Mouse (Mus musculus): Measurements from ENCODE around the gene Rbpms2. TPM values are rescaled to one million over a fixed set of nuclear protein-coding genes. Genes with fewer than 3 reads are reported as not detected.

Rbpms2 gene
- polyA plus RNA-seq, 1 experiment from 2014 or later = 16.4 TPM

- H3K4me2 ChIP-seq = no peak overlapping the region
- H3K9me3 ChIP-seq = no peaks in the 10 kb centered on the region; the same call in 1 of the 2 replicates
- H3K27ac ChIP-seq = no peak overlapping the region
- H3K36me3 ChIP-seq = no peaks in the 10 kb centered on the region
- no peak overlapping the region for H3K4me3 ChIP-seq (replicated peaks)
- H3K4me1 ChIP-seq (replicated peaks) = peaks cover 9% of the 10 kb centered on the region; the same call in 1 of the 2 replicates
- H3K9ac ChIP-seq (replicated peaks) = no peak overlapping the region
- no peak for ATAC-seq (ENCODE audit: insufficient number of reproducible peaks, insufficient read depth, low FRiP score, low TSS enrichment, low read depth)
- 68% methylated on average over 1 of the region's 1 CpGs for WGBS
- no peaks in the 10 kb centered on the region for H3K27me3 ChIP-seq
Measured at GRCm38 (mm10) chr9:65661493-65661892, 32.0 kb downstream of the Rbpms2 start.

- H3K9me3 ChIP-seq = no peaks in the 10 kb centered on the region; the same call in 1 of the 2 replicates
- H3K27me3 ChIP-seq = no peaks in the 10 kb centered on the region
- no peak overlapping the region for H3K9ac ChIP-seq (replicated peaks)
- peaks cover 9% of the 10 kb centered on the region; the same call in 1 of the 2 replicates for H3K4me1 ChIP-seq (replicated peaks)
- no peak overlapping the region for H3K27ac ChIP-seq
- no peaks in the 10 kb centered on the region for H3K36me3 ChIP-seq
- H3K4me2 ChIP-seq = no peak overlapping the region
- ATAC-seq (ENCODE audit: insufficient number of reproducible peaks, insufficient read depth, low FRiP score, low TSS enrichment, low read depth) = no peak
- H3K4me3 ChIP-seq (replicated peaks) = no peak overlapping the region
- WGBS = 2% methylated on average over 3 of the region's 3 CpGs
Measured at GRCm38 (mm10) chr9:65664163-65664562, 34.7 kb downstream of the Rbpms2 start.

- no peak overlapping the region for H3K9ac ChIP-seq (replicated peaks)
- WGBS = 31% methylated on average over 5 of the region's 5 CpGs
- 0 out of 2 replicates have a peak, but pooled peaks have one; percentile 8 for ATAC-seq (ENCODE audit: insufficient number of reproducible peaks, insufficient read depth, low FRiP score, low TSS enrichment, low read depth)
- no peaks in the 10 kb centered on the region; the same call in 1 of the 2 replicates for H3K9me3 ChIP-seq
- H3K36me3 ChIP-seq = no peaks in the 10 kb centered on the region
- no peak overlapping the region for H3K27ac ChIP-seq
- H3K4me2 ChIP-seq = no peak overlapping the region
- H3K27me3 ChIP-seq = no peaks in the 10 kb centered on the region
- H3K4me1 ChIP-seq (replicated peaks) = 0 out of 2 replicates have a peak, but pooled peaks cover under 1% of the 10 kb centered on the region
- no peak overlapping the region for H3K4me3 ChIP-seq (replicated peaks)
Measured at GRCm38 (mm10) chr9:65666042-65666441, 36.6 kb downstream of the Rbpms2 start.

GRCm38 (mm10) chr9:65667701-65668100 lies 38.3 kb downstream of the Rbpms2 start, which contains the start of gene Oaz2:
TSS of gene Oaz2 (plus strand) at chr9:65668001.
- H3K4me2 ChIP-seq = no peak within 1 kb of the TSS
- ATAC-seq (ENCODE audit: insufficient number of reproducible peaks, insufficient read depth, low FRiP score, low TSS enrichment, low read depth) = no peak
- no peaks in the 10 kb centered on the region for H3K36me3 ChIP-seq
- 94% methylated on average over 8 of the region's 8 CpGs for WGBS
- H3K27me3 ChIP-seq = no peaks in the 10 kb centered on the region
- no peak within 1 kb of the TSS for H3K9ac ChIP-seq (replicated peaks)
- H3K27ac ChIP-seq = no peak within 1 kb of the TSS
- H3K4me1 ChIP-seq (replicated peaks) = peaks cover 5% of the 10 kb centered on the region; the same call in 1 of the 2 replicates
- no peak within 1 kb of the TSS for H3K4me3 ChIP-seq (replicated peaks)
- no peaks in the 10 kb centered on the region; the same call in 1 of the 2 replicates for H3K9me3 ChIP-seq

GRCm38 (mm10) chr9:65671431-65671931 lies 42.0 kb downstream of the Rbpms2 start:
- Histone ChIP-seq H3K27ac (no peak overlapping the region), H3K4me2 (no peak overlapping the region)

GRCm38 (mm10) chr9:65672996-65673395 lies 43.5 kb downstream of the Rbpms2 start:
- Histone ChIP-seq H3K4me3 (replicated peaks) (no peak overlapping the region), H3K27ac (peak overlapping the region; percentile 32), H3K4me2 (no peak overlapping the region), H3K27me3 (no peaks in the 10 kb centered on the region), H3K9ac (replicated peaks) (no peak overlapping the region), H3K9me3 (no peaks in the 10 kb centered on the region), H3K36me3 (no peaks in the 10 kb centered on the region), H3K4me1 (replicated peaks) (peaks cover 15% of the 10 kb centered on the region)
- ATAC-seq (ENCODE audit: insufficient number of reproducible peaks, insufficient read depth, low FRiP score, low TSS enrichment, low read depth) = no peak
- 75% methylated on average over 11 of the region's 11 CpGs for WGBS

More at GRCm38 (mm10) chr9:65671431-65671931, 42.0 kb downstream of the Rbpms2 start:
- Histone ChIP-seq H3K36me3 (no peaks in the 10 kb centered on the region), H3K4me1 (replicated peaks) (peaks cover 5% of the 10 kb centered on the region; the same call in 1 of the 2 replicates), H3K9me3 (no peaks in the 10 kb centered on the region), H3K27me3 (no peaks in the 10 kb centered on the region), H3K9ac (replicated peaks) (no peak overlapping the region), H3K4me3 (replicated peaks) (no peak overlapping the region)
- 56% methylated on average over 9 of the region's 9 CpGs for WGBS
- no peak for ATAC-seq (ENCODE audit: insufficient number of reproducible peaks, insufficient read depth, low FRiP score, low TSS enrichment, low read depth)

GRCm38 (mm10) chr9:65675461-65676357 lies 46.3 kb downstream of the Rbpms2 start:
- Histone ChIP-seq H3K9me3 (no peaks in the 10 kb centered on the region), H3K4me1 (replicated peaks) (peaks cover 42% of the 10 kb centered on the region), H3K36me3 (no peaks in the 10 kb centered on the region), H3K4me3 (replicated peaks) (peak overlapping the region; percentile 77), H3K27ac (peak overlapping the region; percentile 77; the same call in 1 of the 2 replicates), H3K9ac (replicated peaks) (peak overlapping the region; percentile 89), H3K27me3 (no peaks in the 10 kb centered on the region), H3K4me2 (peak overlapping the region; percentile 90)
- peak; percentile 49; the same call in 1 of the 2 replicates for ATAC-seq (ENCODE audit: insufficient number of reproducible peaks, insufficient read depth, low FRiP score, low TSS enrichment, low read depth)
- 59% methylated on average over 8 of the region's 8 CpGs for WGBS

GRCm38 (mm10) chr9:65676358-65677118 lies 47.1 kb downstream of the Rbpms2 start:
- H3K4me2 ChIP-seq = peak overlapping the region; percentile 90
- H3K4me3 ChIP-seq (replicated peaks) = peak overlapping the region; percentile 77
- H3K36me3 ChIP-seq = 0 out of 2 replicates have a peak, but pooled peaks cover 2% of the 10 kb centered on the region
- H3K27me3 ChIP-seq = no peaks in the 10 kb centered on the region
- peak; percentile 84 for ATAC-seq (ENCODE audit: insufficient number of reproducible peaks, insufficient read depth, low FRiP score, low TSS enrichment, low read depth)
- peak overlapping the region; percentile 77 for H3K27ac ChIP-seq
- H3K9me3 ChIP-seq = no peaks in the 10 kb centered on the region
- WGBS = under 1% methylated on average over 42 of the region's 51 CpGs
- peaks cover 41% of the 10 kb centered on the region for H3K4me1 ChIP-seq (replicated peaks)
- H3K9ac ChIP-seq (replicated peaks) = peak overlapping the region; percentile 89

GRCm38 (mm10) chr9:65677119-65677462 lies 47.6 kb downstream of the Rbpms2 start:
- peaks cover 5% of the 10 kb centered on the region; the same call in 1 of the 2 replicates for H3K36me3 ChIP-seq
- no peaks in the 10 kb centered on the region for H3K27me3 ChIP-seq
- no peaks in the 10 kb centered on the region for H3K9me3 ChIP-seq
- WGBS = 1% methylated on average over 3 of the region's 3 CpGs
- peak overlapping the region; percentile 77 for H3K4me3 ChIP-seq (replicated peaks)
- peak overlapping the region; percentile 90 for H3K4me2 ChIP-seq
- no peak for ATAC-seq (ENCODE audit: insufficient number of reproducible peaks, insufficient read depth, low FRiP score, low TSS enrichment, low read depth)
- peak overlapping the region; percentile 89 for H3K9ac ChIP-seq (replicated peaks)
- peak overlapping the region; percentile 77 for H3K27ac ChIP-seq
- H3K4me1 ChIP-seq (replicated peaks) = peaks cover 45% of the 10 kb centered on the region

GRCm38 (mm10) chr9:65679181-65679761 lies 49.8 kb downstream of the Rbpms2 start:
- Histone ChIP-seq H3K4me2 (peak overlapping the region; percentile 90), H3K27ac (peak overlapping the region; percentile 90), H3K4me1 (replicated peaks) (peaks cover 46% of the 10 kb centered on the region), H3K27me3 (no peaks in the 10 kb centered on the region), H3K36me3 (peaks cover 13% of the 10 kb centered on the region; the same call in 1 of the 2 replicates), H3K9ac (replicated peaks) (peak overlapping the region; percentile 32), H3K9me3 (no peaks in the 10 kb centered on the region), H3K4me3 (replicated peaks) (peak overlapping the region; percentile 77)
- 6% methylated on average over 5 of the region's 5 CpGs for WGBS
- peak; percentile 67 for ATAC-seq (ENCODE audit: insufficient number of reproducible peaks, insufficient read depth, low FRiP score, low TSS enrichment, low read depth)

Data from limb, embryonic 12.5 days (tissue).